Mouse (Mus musculus) CH12.LX (cell line): ENCODE measurements at regions not wholly inside any gene's neighbourhood (a gene's known extent, or its start where the extent isn't known, plus 50 kb on each side); places are given as distances from the start of the nearest gene placed in this dataset.

Experiments
- CTCF ChIP-seq, 2 experiments: IDR thresholded peaks in 1 of 2; conservative IDR thresholded peaks in 1 of 2; 2 replicates each; pipeline ENCODE4 v1.5.1; 2011 to 2012; ENCODE audit warnings: low read depth in 2 of 2, low read length in 2 of 2, improper control_type of control experiment in 1 of 2, inconsistent platforms in 1 of 2, mild to moderate bottlenecking in 1 of 2, moderate library complexity in 1 of 2
- E2F4 ChIP-seq: IDR thresholded peaks from 2 replicates; pipeline ENCODE4 v1.6.1; 2011; ENCODE audit warnings: low read depth, low read length, improper control_type of control experiment; ENCODE audit not compliant: insufficient replicate concordance
- MXI1 ChIP-seq: IDR thresholded peaks from 2 replicates; pipeline ENCODE4 v1.6.1; 2011; ENCODE audit warnings: mild to moderate bottlenecking, low read depth, low read length, improper control_type of control experiment
- RCOR1 ChIP-seq: conservative IDR thresholded peaks from 2 replicates; pipeline ENCODE4 v1.6.1; 2012; ENCODE audit warnings: low read depth, mild to moderate bottlenecking, inconsistent platforms, low read length, improper control_type of control experiment

DNA sequence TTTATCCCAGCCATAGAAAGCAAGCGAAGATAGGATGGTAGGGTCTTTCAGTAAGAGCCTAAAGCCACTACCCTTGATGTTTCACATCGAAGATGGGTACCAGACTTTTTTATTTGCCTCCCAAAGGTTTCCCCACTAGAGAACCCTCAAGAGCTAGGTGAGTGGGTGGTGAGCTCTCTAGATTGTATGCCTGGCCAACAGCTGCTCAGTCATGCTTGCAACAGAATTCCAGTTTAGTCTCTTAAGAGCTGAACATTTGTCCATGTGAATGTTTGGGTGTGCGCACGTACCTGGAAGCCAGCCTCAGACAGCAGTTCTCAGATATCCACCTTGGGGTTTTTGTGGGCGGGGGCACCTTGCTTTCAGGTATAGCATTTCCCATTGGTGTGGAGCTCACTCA, 218.5 kb downstream of the Suds3 start:
- TF ChIP-seq E2F4 (no peak), CTCF (conservative IDR thresholded peaks at IDR 0.05 in 1 of 2, IDR thresholded peaks at IDR 0.05 in 1 of 2; ENCODE audit: low read depth in 2 of 2, low read length in 2 of 2) (no peak), MXI1 (no peak), RCOR1 (no peak)
